ENCODE assay signal across 16 mouse cellular contexts in genomic region chr12:71795626-71796025, GRCm38 (mm10).
"Had no signal": no experiment of that assay in that cellular context is flagged by ENCODE, and none has a peak within 500 bp of the region (broad histone marks: within the 10 kb centered on the region; RNA-seq: fewer than 3 reads in every experiment).

No protein-coding gene starts in this region.

- H3K36me3 ChIP-seq: limb, embryonic 15.5 days; liver, embryonic 12.5 days; midbrain, embryonic 15.5 days; neural tube, embryonic 12.5 days had no signal

- ATAC-seq: intestine, embryonic 16.5 days; liver, embryonic 12.5 days; midbrain, embryonic 15.5 days had no signal

- H3K4me2 ChIP-seq: limb, embryonic 15.5 days; liver, embryonic 12.5 days; lung, embryonic 14.5 days; midbrain, embryonic 11.5 days; midbrain, embryonic 15.5 days; neural tube, embryonic 12.5 days had no signal

- H3K4me3 ChIP-seq: layer of hippocampus, adult 2 months; limb, embryonic 15.5 days; liver, embryonic 12.5 days; midbrain, embryonic 15.5 days; neural tube, embryonic 12.5 days had no signal

- H3K9me3 ChIP-seq: limb, embryonic 15.5 days; liver, embryonic 12.5 days; midbrain, embryonic 15.5 days; neural tube, embryonic 12.5 days had no signal

- H3K27me3 ChIP-seq: limb, embryonic 15.5 days; midbrain, embryonic 15.5 days; neural tube, embryonic 12.5 days had no signal

- H3K9ac ChIP-seq: limb, embryonic 15.5 days; liver, embryonic 12.5 days; lung, embryonic 14.5 days; midbrain, embryonic 15.5 days; neural tube, embryonic 12.5 days had no signal

- DNase-seq: kidney, adult 9 months; kidney, postnatal 36 days; lung, embryonic 14.5 days; lung, postnatal 10 days; lung, postnatal 4 days; retina, postnatal 1 day; right cerebral cortex, postnatal 4 days; spleen, adult 18-20 months; thymus, postnatal 36 days had no signal

- H3K27ac ChIP-seq: layer of hippocampus, adult 2 months; limb, embryonic 15.5 days; liver, embryonic 12.5 days; midbrain, embryonic 15.5 days; neural tube, embryonic 12.5 days had no signal

- H3K4me1 ChIP-seq: liver, embryonic 12.5 days; neural tube, embryonic 12.5 days had no signal
